Mouse (Mus musculus) spleen, adult 2 months (tissue): Measurements from ENCODE around the gene Arhgap10.

ENCODE experiments used
- CTCF ChIP-seq: fragments of 200-500 bp; IDR thresholded peaks from 2 replicates; pipeline ENCODE4 v1.5.1; 2011; ENCODE audit warnings: mild to moderate bottlenecking, inconsistent platforms; ENCODE audit not compliant: insufficient read depth, insufficient read length, insufficient replicate concordance; ENCODE audit errors: extremely low read depth
- POLR2A ChIP-seq: fragments of 200-500 bp; IDR thresholded peaks from 2 replicates; pipeline ENCODE4 v1.6.1; 2011; ENCODE audit warnings: low read depth, low read length, inconsistent platforms

DNA sequence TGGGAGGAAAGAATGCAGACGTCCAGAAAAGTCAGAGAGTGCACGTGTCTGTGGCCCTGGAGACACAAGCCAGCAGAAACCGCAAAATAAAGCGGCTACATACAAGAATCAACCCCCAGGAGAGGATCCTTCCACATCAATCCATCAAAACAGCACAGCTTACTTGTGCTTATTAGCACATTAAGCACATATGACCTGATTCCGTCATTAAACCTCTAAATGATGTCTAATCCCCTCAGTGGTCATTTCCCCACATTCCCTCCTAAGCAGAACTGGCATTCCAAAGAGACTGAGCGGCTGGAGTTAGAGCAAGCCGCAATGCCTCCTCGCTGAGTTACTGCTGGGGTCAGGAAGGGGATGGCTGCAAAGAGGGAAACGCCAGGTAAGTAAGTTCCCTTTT, 187.4 kb downstream of the Arhgap10 start:
- TF ChIP-seq CTCF = no peak
- TF ChIP-seq POLR2A = no peak
